Mouse (Mus musculus): Measurements from ENCODE around the gene Napepld. TPM values are rescaled to one million over a fixed set of nuclear protein-coding genes. Genes with fewer than 3 reads are reported as not detected.
"Not testable (repeated sequence)": the region's sequence is repeated elsewhere in the genome, so short reads cannot be mapped to it uniquely, and the experiment has no call there.

Napepld gene
- 0.86 and 0.90 TPM in 2 replicates for polyA plus RNA-seq (2015; fragmentation: Nextera tagmentation; extraction: Ambion mirVana)

DNA sequence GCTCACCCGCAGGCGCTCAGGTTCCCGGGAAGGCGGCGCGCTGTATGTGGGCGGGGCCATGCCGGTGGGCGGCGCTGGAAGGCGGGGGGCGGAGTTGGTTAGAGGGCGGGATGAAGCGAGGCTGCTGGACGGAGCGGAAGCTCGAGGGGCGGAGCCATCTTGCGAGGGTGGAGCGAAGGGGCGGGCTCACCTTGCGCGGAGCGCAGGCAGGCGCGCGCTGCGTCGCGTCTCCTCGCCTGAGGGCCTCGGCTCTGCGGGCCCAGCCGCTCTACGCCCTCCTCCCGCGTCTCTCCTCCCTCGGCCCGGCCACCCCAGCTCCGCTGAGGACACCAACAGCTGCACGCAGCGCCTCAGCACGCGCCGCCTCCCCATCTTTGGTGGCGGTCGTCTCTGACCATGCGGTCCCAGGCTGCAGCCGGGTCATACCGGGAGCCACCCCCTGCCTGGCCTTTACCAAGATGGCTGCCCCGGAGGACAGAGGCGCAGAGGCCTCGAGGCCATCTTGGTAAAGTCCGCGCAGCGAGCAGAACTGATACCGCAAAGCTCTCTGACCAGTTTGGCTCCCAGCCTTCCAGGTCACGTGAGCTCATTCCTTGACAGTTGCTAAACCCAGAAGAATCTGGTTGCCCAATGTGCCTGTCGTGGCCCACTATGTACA is at the start of gene Napepld:
Napepld (minus strand) TSS at position 46 of the 658 bp plus-strand sequence.
- DNase-seq (ENCODE audit: low spot score) = peak; percentile 98

DNA sequence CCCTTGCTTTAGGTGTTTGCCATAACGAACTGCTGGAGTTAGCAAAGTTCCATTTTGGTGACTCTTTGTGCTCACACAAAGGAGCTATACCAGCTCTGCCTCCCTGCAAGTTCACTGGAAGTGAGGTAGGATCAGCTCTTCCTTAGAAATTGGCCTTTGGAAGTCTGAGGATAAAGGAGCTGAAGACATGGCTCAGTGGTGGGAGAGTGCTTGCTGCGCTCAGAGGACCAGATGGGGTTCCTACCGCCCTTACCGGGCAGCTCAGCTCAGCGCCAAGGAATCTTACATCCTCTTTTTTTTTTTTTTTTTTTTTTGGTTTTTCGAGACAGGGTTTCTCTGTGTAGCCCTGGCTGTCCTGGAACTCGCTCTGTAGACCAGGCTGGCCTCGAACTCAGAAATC is 44.8 kb upstream of the Napepld start:
- no peak for DNase-seq (ENCODE audit: low spot score)

DNA sequence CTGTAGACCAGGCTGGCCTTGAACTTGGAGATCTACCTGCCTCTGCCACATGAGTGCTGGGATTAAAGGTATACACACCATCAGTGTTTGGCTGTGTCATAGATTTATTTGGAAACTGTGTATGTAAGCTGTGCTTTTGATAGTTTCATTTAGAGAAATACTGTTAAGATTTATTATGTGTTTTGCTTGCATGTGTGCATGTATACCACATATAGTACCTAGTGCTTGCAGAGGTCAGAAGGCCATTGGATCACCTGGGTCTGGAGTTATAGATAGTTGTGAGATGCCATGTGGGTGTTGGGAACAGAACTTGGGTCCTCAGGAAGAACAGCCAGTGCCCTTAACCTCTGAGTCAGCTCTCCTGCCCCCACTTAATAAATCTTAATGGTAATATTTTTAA is 43.5 kb upstream of the Napepld start:
- no peak for DNase-seq (ENCODE audit: low spot score)

DNA sequence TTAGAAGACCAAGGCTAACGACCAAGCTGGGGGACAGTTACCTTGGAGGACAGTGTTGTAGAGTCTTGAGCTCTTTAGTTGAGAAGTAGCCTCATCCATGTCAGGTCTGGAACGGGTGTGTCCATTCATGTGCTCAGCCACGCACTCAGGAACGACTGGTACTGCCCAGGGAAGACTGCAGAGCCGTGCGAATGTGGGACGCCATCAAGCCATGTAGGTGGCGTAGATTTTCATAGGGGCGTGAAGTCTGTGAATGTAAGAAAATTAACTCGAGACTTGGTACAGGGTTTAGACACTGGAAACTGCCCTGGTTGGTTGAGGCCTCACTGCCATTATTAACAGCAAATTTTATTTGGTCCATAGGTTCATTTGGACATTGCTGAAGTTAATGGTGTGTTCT is 42.4 kb upstream of the Napepld start:
- no peak for DNase-seq (ENCODE audit: low spot score)

DNA sequence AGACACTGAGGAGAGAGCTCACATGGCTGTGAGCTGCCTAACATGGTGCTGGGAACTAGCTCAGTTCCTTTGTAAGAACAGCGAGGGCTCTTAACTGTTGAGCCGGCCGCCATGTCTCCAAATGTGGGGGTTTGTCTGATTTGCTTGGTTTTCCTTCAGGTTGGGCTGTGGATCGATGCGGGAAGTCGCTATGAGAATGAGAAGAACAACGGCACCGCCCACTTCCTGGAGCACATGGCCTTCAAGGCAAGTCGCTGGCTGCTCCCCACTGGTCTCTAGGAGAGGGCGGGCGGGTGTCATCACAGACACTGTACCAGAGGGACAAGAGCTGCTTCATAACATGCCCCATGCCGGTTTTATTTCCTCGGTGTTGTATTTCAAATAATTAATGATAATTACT is 38.7 kb upstream of the Napepld start:
- DNase-seq (ENCODE audit: low spot score) = no peak

DNA sequence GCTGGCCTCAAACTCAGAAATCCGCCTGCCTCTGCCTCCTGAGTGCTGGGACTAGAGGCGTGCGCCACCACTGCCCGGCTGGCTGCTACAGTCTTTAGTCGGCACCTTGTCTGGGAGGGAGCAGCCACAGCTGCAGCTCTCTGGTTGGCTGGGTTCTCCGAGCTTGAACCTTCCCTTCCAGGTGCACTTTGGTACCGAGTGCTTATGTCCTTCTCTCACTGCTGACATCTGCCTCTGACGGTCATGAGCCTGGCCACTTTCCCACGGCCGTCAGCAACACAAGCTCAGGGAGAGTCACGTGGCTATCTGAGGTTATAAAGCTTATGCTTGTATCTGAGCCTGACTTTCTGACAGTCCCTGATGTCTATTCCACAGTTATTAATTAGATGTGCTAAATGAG is 37.9 kb upstream of the Napepld start:
- DNase-seq (ENCODE audit: low spot score) = no peak

DNA sequence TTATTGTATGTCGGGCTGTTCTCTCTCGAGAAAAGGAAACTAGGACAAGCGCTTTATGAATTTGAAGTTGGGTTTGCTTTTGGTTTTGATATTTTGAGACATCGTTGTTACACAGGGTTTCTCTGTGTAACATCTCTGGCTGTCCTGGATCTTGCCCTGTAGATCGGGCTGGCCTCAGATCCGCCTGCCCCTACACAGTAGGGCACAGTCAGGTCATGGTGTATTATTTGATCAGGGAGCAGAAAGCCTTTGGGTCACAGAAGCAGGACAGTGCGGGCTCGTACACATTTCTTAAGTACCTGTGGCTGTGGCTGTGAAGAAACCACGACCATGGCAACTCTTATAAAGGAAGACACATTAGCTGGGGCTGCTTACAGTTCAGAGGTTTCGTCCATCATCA is 36.4 kb upstream of the Napepld start:
- no peak for DNase-seq (ENCODE audit: low spot score)

DNA sequence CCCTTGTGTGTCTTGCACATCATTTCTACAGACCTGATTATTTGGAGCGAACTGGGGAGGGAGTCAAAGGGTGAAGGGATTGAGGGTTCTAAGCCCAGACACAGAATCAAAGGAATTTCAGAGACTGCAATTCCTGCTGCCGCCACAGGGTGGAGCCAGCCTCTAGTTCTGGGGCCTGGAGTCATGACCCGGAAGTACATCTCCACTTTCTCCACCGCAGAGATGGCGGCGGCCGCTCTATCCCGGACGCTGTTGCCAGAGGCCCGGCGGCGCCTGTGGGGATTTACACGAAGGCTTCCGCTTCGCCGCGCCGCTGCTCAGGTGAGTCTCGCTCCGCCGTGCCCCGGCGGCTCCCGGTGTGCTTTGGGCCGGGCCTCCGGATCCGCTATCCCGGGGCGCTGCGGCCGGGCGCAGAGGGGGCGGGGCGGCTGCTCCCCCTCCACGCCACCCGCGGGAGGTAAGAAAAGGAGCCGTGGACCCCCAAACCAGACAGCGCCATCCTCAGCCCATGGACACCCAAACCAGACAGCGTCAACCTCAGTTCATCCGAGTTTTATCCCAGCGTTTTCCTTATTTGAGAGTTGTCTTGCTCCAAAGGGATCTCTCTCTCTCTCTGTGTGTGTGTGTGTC is 35.9 kb upstream of the Napepld start, which contains the start of gene Pmpcb:
Pmpcb (plus strand) TSS at position 186 of the 630 bp plus-strand sequence.
- DNase-seq (ENCODE audit: low spot score) = peak; percentile 92

DNA sequence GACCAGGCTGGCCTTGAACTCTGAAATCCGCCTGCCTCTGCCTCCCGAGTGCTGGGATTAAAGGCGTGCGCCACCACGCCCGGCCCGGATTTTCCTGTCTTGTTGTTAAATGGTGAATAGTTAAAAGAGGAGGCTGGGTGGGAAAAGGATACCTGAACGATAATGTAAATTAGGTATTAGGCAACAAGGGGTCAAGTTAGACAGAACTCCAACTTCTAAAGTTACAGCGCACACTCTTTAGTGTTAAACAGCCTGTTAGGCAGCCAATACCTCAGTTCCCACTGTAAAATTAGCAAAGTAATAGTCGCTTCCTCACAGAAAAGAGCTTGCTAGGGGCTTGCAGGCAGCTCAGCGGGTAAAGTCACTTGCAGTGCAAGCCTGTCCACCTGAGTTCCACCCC is 34.9 kb upstream of the Napepld start:
- DNase-seq (ENCODE audit: low spot score) = no peak

DNA sequence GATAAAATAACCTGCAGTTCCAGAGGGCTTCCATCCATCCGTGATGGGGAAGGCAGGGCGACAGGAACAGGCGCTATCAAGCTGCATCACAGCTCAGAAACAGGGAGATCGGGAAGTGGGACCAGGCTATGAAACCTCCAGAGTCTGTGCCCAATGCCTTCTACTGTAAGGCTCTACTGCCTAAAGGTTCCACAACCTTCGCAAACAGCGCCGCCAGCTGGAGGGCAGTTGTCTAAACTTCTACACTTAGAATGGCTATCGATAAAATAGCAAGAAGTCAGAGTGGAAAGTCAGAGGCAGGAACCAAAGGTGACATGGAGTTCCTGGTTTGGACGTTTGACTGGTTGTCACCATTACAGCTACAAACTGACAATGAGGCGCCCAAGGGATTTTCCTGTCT is 34.4 kb upstream of the Napepld start:
- DNase-seq (ENCODE audit: low spot score) = peak; percentile 83

DNA sequence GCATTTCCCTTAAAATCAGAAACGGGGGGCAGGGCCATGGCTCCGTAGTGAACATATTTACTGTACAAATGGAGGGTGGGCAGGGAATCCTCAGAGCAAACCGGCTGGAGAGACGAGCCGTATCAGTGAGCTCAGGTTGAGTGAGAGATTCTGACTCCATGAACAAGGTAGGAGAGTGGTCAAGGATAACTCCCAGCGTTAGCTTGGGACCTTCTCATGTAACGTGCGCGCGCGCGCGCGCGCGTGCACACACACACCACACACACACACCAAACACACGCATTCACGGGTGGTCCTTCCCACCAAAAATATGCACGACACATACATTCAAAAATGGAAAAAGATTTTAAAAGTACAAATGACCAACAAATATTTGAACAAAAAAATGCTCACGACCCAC is 33.9 kb upstream of the Napepld start:
- DNase-seq (ENCODE audit: low spot score) = peak; percentile 21

DNA sequence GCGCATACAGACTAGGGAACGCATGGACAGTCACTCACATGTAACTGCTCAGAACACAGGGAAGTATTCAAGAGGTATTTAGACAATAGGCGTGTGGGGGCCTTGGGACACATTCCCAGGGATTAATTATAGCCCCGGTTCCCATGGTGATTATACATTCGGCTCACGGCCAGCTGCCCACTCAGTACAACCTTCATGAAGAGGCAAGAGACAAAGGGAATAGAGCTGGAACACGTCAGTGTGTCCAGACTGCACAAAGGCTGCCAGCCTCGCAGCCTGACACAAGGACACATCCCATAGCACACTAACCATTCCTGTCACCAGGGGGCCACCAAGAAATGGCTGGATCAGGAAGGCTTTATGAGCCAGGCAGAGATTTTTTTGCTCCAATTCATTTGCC is 31.7 kb upstream of the Napepld start:
- no peak for DNase-seq (ENCODE audit: low spot score)

DNA sequence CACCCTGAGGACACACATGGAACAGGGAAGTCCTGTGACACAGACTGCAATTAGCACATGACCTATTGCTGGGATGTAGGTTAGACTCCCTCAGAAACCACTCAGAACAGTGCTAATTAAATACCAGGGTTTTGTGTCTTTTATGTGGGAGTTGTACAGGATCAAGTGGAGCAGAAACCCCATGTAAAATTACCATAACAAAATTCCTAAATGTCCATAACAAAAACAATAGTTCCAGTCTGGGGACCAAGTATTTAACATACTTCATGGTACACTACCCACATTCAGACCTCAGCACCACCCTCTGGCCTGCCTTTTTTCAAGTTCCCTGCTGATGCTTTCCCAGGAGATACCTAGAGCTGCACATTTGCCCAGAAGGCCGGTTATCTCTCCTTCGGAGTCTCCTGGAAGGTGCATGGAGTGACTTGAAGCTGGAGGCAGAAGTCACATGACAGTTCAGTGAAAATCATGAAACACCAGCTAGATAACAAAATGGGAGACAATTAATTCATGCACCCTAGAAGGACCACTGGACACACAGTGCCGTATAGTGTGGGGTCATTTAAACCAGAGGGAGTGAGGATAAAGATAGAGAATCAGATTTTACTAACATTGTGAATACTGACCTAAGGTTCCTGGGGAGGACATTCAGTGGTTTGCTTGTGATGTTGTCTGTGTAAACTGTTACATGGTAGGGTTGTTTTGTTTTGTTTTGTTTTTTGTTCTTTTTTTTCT is 31.1 kb upstream of the Napepld start:
- no peak for DNase-seq (ENCODE audit: low spot score)

DNA sequence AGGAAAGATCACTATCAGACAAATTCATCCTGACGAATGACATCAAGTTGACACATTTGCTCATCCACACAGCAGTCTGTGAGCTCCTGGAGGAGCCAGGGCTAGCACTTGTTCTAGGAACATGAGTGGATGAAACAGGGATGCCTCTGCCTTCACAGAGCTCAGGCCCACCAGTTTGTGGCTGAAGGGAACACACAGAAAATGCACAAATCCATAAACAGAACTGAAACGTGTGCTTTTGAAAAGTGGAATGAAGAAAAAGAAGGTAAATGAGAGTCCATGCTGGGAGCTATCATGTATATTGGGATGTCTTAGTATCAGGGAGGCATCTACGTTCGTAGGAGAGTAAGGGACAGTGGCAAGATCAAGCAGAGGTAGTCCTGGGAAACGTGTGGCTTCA is 27.9 kb upstream of the Napepld start:
- DNase-seq (ENCODE audit: low spot score) = no peak

DNA sequence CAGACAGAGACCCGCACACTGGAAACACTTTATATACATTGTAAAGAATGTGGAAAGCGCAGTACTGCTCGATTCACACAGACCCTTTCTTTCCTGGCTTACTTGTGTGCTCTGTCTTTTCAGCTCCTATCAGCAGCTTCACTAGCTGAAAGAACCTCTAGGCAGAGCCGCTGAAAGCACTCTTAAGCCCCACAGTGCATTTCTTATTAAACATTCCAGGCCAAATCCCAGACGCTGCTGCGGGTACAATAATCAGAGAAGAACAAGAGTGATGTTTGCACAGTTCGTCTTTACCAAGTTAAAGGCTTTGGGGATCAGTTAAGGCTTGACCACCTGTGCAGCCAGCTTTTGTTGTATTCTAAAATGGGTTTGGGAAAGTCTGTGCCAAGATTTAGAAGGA is 23.7 kb upstream of the Napepld start:
- DNase-seq (ENCODE audit: low spot score) = no peak

DNA sequence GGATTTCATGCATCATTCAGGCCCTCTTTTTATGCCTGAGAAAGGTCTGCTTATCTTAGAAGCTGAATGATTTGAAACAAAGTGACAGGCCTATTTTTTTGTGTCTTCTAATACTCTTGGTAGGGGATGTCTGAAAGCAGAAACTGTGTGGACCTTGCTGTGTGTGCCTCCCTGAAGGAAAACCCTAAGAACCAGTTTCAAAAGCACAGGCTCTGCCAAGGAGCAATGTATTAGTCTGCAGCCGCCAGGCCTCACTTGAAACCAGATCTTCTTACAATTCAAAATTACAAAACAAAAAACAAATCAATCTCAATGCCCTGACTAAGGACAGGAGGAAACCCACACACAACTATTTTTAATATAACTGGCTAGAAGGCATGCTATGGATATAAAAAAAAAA is 23.2 kb upstream of the Napepld start:
- DNase-seq (ENCODE audit: low spot score) = no peak

DNA sequence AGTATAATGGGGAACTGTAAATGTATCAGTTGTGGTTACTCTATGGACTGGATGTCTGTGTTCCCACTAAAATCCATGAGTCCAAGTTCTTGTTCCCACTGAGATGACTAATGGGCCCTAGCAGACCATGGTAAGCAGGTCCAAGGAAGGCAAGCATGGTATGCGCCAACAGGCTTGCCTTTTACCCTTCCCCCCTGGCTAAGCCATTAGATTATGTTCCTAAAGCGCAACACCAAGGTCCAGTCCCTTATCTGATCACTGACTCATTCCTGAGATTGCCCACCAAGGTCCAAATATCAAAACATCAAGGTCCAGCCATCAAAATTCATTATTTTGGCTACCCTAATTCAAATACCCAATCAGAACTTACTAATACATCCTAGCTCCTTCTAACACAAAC is 18.0 kb upstream of the Napepld start:
- DNase-seq (ENCODE audit: low spot score) = no peak

DNA sequence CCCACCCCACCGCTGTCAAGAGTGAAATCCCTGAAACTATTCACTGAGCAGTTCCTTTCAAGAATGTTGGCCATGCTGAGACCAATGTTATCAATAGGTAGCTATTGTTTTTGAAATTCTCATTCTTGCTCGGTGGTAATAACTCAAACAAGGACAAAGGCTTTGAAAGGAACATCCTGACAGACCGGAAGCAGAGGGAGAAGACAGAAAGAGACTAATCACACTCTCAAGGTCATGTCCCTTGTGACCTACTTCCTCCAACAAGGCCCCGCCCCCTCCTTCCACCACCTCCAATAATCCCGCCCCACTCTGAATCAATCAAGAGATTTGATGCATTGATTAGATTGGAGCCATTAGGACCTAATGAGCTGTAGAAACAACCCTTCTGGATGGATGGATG is 17.4 kb upstream of the Napepld start:
- no peak for DNase-seq (ENCODE audit: low spot score)

DNA sequence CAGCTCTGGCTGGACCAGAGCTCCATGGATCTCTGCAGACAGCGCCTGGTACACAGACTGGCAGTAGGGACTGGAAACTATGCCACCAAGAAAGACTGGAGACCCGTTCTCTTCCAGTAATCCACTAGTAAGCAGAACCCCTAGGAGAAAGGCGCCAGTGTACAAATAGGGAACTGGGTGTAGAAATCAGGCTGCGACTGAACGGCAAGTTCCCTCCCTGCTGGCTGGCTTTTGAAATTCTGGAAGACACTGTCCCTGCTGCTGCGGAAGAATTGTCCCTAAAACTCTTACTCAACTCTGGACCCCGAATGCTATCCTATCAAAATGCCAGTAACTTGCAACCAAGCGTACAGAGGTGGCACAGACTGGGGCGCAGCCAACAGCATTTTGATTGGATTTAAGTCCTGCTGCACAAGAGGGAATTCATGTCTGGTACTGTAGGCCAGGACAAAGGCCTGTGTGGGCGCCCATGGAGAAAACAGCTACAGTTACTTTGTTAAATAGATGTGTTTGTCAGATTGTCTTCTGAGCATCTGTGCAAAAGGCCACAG is 16.0 kb upstream of the Napepld start:
- no peak for DNase-seq (ENCODE audit: low spot score)

DNA sequence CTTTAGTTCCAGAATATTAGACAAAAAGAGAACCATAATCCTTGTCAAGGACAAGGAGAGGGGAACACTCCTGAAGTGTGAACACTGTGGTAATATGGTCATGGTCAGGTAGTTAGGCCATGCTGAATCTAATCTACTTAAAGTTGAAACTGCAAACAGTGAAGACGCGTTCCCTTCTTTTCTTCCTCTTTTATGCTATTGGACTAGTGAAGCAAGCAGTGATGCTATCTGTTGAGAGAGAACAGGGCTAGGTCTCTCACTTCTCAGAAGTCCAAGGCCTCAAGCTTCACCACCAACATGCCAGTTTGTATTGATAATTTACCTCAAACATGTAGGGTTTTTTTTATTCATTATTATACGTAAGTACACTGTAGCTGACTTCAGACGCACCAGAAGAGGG is 13.3 kb upstream of the Napepld start:
- no peak for DNase-seq (ENCODE audit: low spot score)

DNA sequence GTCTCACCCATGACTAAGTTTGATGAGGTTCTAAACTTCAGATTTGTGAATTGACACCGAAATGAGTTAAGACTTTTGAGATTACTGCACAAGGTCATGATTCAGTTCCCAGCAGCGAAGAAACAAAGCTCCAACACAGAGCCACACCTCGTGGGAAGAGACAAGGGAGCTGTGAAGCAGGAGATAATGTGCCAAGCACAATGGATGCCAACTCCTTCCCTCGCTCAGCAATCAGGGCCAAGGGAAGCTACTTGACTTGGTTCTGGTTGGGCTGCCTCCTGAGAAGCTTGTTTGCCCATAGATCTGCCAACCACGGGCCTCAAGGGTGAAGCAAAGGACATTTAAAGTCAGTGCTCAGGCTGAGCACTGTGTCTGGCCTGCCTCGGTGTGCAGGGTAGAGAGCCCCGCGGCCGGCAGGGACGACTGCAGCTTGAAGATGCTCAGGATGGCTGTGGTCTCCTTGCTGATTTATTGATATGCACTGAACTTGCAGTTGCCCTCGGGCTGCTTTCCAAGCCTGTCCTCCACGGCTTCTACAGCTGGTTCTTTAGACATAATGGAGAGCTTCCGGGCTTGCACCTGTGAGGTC is 11.0 kb upstream of the Napepld start:
- no peak for DNase-seq (ENCODE audit: low spot score)

DNA sequence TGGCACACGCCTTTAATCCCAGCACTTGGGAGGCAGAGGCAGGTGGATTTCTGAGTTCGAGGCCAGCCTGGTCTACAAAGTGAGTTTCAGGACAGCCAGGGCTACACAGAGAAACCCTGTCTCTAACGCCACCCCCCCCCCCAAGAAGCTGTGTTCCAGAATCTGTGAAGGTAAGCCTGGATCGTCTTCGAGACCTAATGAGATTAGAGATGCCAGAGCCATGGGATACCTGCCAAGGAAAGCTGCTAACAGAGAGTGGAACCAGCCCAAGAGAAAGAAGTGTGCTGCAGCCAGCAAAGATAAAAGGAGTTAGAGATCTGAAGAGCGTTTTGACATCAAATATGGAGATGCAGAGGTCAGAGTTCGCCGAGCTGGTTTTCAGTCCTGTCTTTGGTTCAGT is 6.8 kb upstream of the Napepld start:
- not testable (repeated sequence) for DNase-seq (ENCODE audit: low spot score)

Measured in thymus, postnatal 0 days (tissue).